Mouse (Mus musculus): ENCODE results near the gene Atxn2.

Gene Atxn2

GRCm38 (mm10) chr5:121762949-121763348 lies 51.8 kb downstream of the Atxn2 start:
- no peak for DNase-seq (ENCODE audit: low read depth, low spot score)

- no peak for DNase-seq (ENCODE audit: low read depth, low spot score)
These were observed 53.9 kb downstream of the Atxn2 start for GRCm38 (mm10) chr5:121765020-121765419.

- DNase-seq (ENCODE audit: low read depth, low spot score) = no peak
These were observed 55.1 kb downstream of the Atxn2 start for GRCm38 (mm10) chr5:121766038-121766773.

GRCm38 (mm10) chr5:121767564-121767963 lies 56.4 kb downstream of the Atxn2 start:
- no peak for DNase-seq (ENCODE audit: low read depth, low spot score)

- no peak for DNase-seq (ENCODE audit: low read depth, low spot score)
These were observed 58.7 kb downstream of the Atxn2 start for GRCm38 (mm10) chr5:121769827-121770226.

- no peak for DNase-seq (ENCODE audit: low read depth, low spot score)
These were observed 60.5 kb downstream of the Atxn2 start for GRCm38 (mm10) chr5:121771611-121772010.

GRCm38 (mm10) chr5:121778485-121779119 lies 67.5 kb downstream of the Atxn2 start:
- no peak for DNase-seq (ENCODE audit: low read depth, low spot score)

- DNase-seq (ENCODE audit: low read depth, low spot score) = no peak
These were observed 69.0 kb downstream of the Atxn2 start for GRCm38 (mm10) chr5:121780180-121780579.

GRCm38 (mm10) chr5:121782467-121782866 lies 71.3 kb downstream of the Atxn2 start:
- DNase-seq (ENCODE audit: low read depth, low spot score) = no peak

- no peak for DNase-seq (ENCODE audit: low read depth, low spot score)
These were observed 72.8 kb downstream of the Atxn2 start for GRCm38 (mm10) chr5:121783862-121784500.

GRCm38 (mm10) chr5:121791026-121791425 lies 79.9 kb downstream of the Atxn2 start:
- no peak for DNase-seq (ENCODE audit: low read depth, low spot score)

- no peak for DNase-seq (ENCODE audit: low read depth, low spot score)
These were observed 84.7 kb downstream of the Atxn2 start for GRCm38 (mm10) chr5:121795800-121796199.

GRCm38 (mm10) chr5:121798447-121798846 lies 87.3 kb downstream of the Atxn2 start:
- no peak for DNase-seq (ENCODE audit: low read depth, low spot score)

GRCm38 (mm10) chr5:121807186-121807585 lies 96.0 kb downstream of the Atxn2 start:
- DNase-seq (ENCODE audit: low read depth, low spot score) = no peak

- no peak for DNase-seq (ENCODE audit: low read depth, low spot score)
These were observed 97.1 kb downstream of the Atxn2 start for GRCm38 (mm10) chr5:121808202-121808601.

GRCm38 (mm10) chr5:121809667-121810224 lies 98.6 kb downstream of the Atxn2 start:
- DNase-seq (ENCODE audit: low read depth, low spot score) = no peak

- no peak for DNase-seq (ENCODE audit: low read depth, low spot score)
These were observed 99.4 kb downstream of the Atxn2 start for GRCm38 (mm10) chr5:121810331-121811151.

GRCm38 (mm10) chr5:121811485-121811931 lies 100.4 kb downstream of the Atxn2 start:
- DNase-seq (ENCODE audit: low read depth, low spot score) = no peak

- DNase-seq (ENCODE audit: low read depth, low spot score) = no peak
These were observed 101.5 kb downstream of the Atxn2 start for GRCm38 (mm10) chr5:121812526-121813243.

GRCm38 (mm10) chr5:121813744-121814143 lies 102.6 kb downstream of the Atxn2 start:
- no peak for DNase-seq (ENCODE audit: low read depth, low spot score)

GRCm38 (mm10) chr5:121815067-121815466 lies 103.9 kb downstream of the Atxn2 start:
- no peak for DNase-seq (ENCODE audit: low read depth, low spot score)

Data from retina, adult 2 months (tissue).